Mouse (Mus musculus) cerebellum, adult 9-11 months (tissue): ENCODE results near the gene Pias3.
A peak's percentile ranks its signal among the peaks of the same experiment; 100 is the strongest.
"Not testable (repeated sequence)": the region's sequence is repeated elsewhere in the genome, so short reads cannot be mapped to it uniquely, and the experiment has no call there.

Experiments used
- DNase-seq: peaks from one replicate; pipeline ENCODE4 v3.0.0; 2022

The Pias3 gene

GRCm38 (mm10) chr3:96686057-96686456, 10.1 kb upstream of the Pias3 start:
- DNase-seq: not testable (repeated sequence)

- no peak for DNase-seq
Observed at GRCm38 (mm10) chr3:96688854-96689253, 7.3 kb upstream of the Pias3 start.

- DNase-seq: no peak
Observed at GRCm38 (mm10) chr3:96690298-96690697, 5.9 kb upstream of the Pias3 start.

GRCm38 (mm10) chr3:96692506-96692905, 3.7 kb upstream of the Pias3 start:
- DNase-seq: no peak

GRCm38 (mm10) chr3:96693579-96693978, 2.6 kb upstream of the Pias3 start:
- DNase-seq: no peak

- DNase-seq: peak; percentile 89
Observed at GRCm38 (mm10) chr3:96696766-96697732, 865 bp downstream of the Pias3 start.

GRCm38 (mm10) chr3:96698993-96699690, 3.0 kb downstream of the Pias3 start:
- DNase-seq: no peak

GRCm38 (mm10) chr3:96700376-96700775, 4.2 kb downstream of the Pias3 start:
- DNase-seq: no peak

GRCm38 (mm10) chr3:96701003-96701402, 4.8 kb downstream of the Pias3 start:
- DNase-seq: no peak

- no peak for DNase-seq
Observed at GRCm38 (mm10) chr3:96704778-96705177, 8.6 kb downstream of the Pias3 start.

- DNase-seq: no peak
Observed at GRCm38 (mm10) chr3:96706217-96706616, 10.0 kb downstream of the Pias3 start.

- no peak for DNase-seq
Observed at GRCm38 (mm10) chr3:96706984-96707383, 10.8 kb downstream of the Pias3 start.

GRCm38 (mm10) chr3:96707903-96708683, 11.9 kb downstream of the Pias3 start, which contains the start of gene Nudt17:
Gene Nudt17, minus strand, starts transcription at chr3:96708562.
- DNase-seq: peak; percentile 82

- DNase-seq: no peak
Observed at GRCm38 (mm10) chr3:96708684-96709064, 12.5 kb downstream of the Pias3 start.

- DNase-seq: no peak
Observed at GRCm38 (mm10) chr3:96714286-96714685, 18.1 kb downstream of the Pias3 start.

- no peak for DNase-seq
Observed at GRCm38 (mm10) chr3:96715854-96716253, 19.7 kb downstream of the Pias3 start.

GRCm38 (mm10) chr3:96719173-96719572, 23.0 kb downstream of the Pias3 start:
- DNase-seq: peak; percentile 84

GRCm38 (mm10) chr3:96727343-96727827, 31.2 kb downstream of the Pias3 start, which contains the start of the genes Polr3c and Rnf115:
Gene Polr3c, minus strand, starts transcription at chr3:96727628.
Gene Rnf115, plus strand, starts transcription at chr3:96727664.
- DNase-seq: peak; percentile 97

GRCm38 (mm10) chr3:96727828-96728633, 31.8 kb downstream of the Pias3 start:
- no peak for DNase-seq

- no peak for DNase-seq
Observed at GRCm38 (mm10) chr3:96728634-96729402, 32.6 kb downstream of the Pias3 start.

GRCm38 (mm10) chr3:96729403-96729784, 33.2 kb downstream of the Pias3 start:
- no peak for DNase-seq
